Mouse (Mus musculus) heart, adult 2 months (tissue): ENCODE measurements at regions not wholly inside any gene's neighbourhood (a gene's known extent, or its start where the extent isn't known, plus 50 kb on each side); places are given as distances from the start of the nearest gene placed in this dataset.
A peak's percentile ranks its signal among the peaks of the same experiment; 100 is the strongest.

ENCODE experiments used
- DNase-seq, 2 experiments: peaks; one replicate each; pipeline ENCODE4 v3.0.0; 2021
- H3K27ac ChIP-seq: fragments of 200-600 bp; 2 replicates; pipeline ENCODE4 v1.8.1; 2022
- H3K27me3 ChIP-seq: fragments of 200-500 bp; 2 replicates; pipeline ENCODE4 v1.6.1; 2012; ENCODE audit warnings: mild to moderate bottlenecking, low read length, inconsistent platforms, mixed read lengths; ENCODE audit not compliant: control insufficient read depth, insufficient read depth
- H3K36me3 ChIP-seq: fragments of 200-500 bp; 2 replicates; pipeline ENCODE4 v1.6.1; 2012; ENCODE audit warnings: low read length, inconsistent platforms; ENCODE audit not compliant: control insufficient read depth, insufficient read depth
- H3K4me1 ChIP-seq: fragments of 200-500 bp; 2 replicates; pipeline ENCODE4 v1.6.1; 2011; ENCODE audit warnings: low read length; ENCODE audit not compliant: control insufficient read depth, insufficient read depth
- H3K4me3 ChIP-seq: fragments of 200-600 bp; 2 replicates; pipeline ENCODE4 v1.8.1; 2022
- H3K79me2 ChIP-seq: fragments of 200-500 bp; replicated peaks from 2 replicates; pipeline ENCODE4 v1.6.1; 2012; ENCODE audit warnings: mild to moderate bottlenecking, inconsistent platforms, low read length, moderate library complexity, mixed read lengths; ENCODE audit not compliant: control insufficient read depth, insufficient read depth
- H3K9ac ChIP-seq: fragments of 200-500 bp; 2 replicates; pipeline ENCODE4 v1.6.1; 2012; ENCODE audit warnings: low read depth, mild to moderate bottlenecking, control low read depth, inconsistent platforms, low read length, mixed read lengths
- CTCF ChIP-seq: fragments of 200-600 bp; IDR thresholded peaks from 2 replicates; pipeline ENCODE4 v1.8.1; 2022; ENCODE audit warnings: antibody characterized with exemption, mild to moderate bottlenecking, moderate library complexity
- EP300 ChIP-seq: fragments of 200-500 bp; IDR thresholded peaks from 2 replicates; pipeline ENCODE4 v1.6.1; 2011; ENCODE audit warnings: low read depth, low read length, control low read depth; ENCODE audit not compliant: insufficient read depth
- POLR2A ChIP-seq: fragments of 200-500 bp; IDR thresholded peaks from 2 replicates; pipeline ENCODE4 v1.6.1; 2011; ENCODE audit warnings: mild to moderate bottlenecking, low read depth, low read length, control low read depth; ENCODE audit not compliant: insufficient read depth
- WGBS: fragments of 180-500 bp; shearing (Covaris S2); methylation state at CpG from one replicate; pipeline ENCODE4 v1.1.7; 2018; 5-methylcytosine and 5-hydroxymethylcytosine counted together
- intact Hi-C: fragments of 180-260 bp; cut with DNase I; formaldehyde crosslinking; loops from one replicate; pipeline ENCODE4 v1.15.1; 2025

DNA sequence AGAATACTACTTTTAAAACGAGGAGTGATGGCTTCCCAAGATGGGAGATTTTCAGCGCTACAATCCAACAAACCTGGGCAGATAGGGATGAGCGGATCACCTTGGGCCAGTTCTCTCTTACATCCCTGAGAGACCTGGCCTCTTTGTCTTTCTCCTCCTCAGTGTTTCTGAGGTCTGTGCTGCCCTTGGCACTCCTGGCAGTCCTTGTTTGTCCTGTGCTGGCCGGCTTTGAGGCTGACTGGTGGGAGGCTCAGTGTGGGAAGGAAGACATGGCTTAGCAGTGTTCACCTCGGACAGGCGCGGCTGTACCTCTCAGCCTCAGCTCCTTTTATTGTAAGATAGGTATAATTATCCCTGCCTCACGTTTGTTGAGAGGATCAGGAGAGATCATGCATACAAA is 106.9 kb upstream of the Chd6 start:
- no peak for DNase-seq
- intact Hi-C loops, result loop anchor here (10.0 kb wide), 1 partner anchor 1439 kb away; no protein-coding TSS in a partner anchor
- WGBS, result 70% methylated on average over 8 of the region's 8 CpGs
- no peaks in the 10 kb centered on the region for H3K4me1 ChIP-seq
- no peaks in the 10 kb centered on the region for H3K27me3 ChIP-seq
- no peaks in the 10 kb centered on the region for H3K79me2 ChIP-seq
- H3K27ac ChIP-seq, result no peak overlapping the region
- TF ChIP-seq CTCF (no peak), POLR2A (no peak), EP300 (no peak)
- H3K9ac ChIP-seq, result no peak overlapping the region
- no peak overlapping the region for H3K4me3 ChIP-seq
- no peaks in the 10 kb centered on the region for H3K36me3 ChIP-seq

DNA sequence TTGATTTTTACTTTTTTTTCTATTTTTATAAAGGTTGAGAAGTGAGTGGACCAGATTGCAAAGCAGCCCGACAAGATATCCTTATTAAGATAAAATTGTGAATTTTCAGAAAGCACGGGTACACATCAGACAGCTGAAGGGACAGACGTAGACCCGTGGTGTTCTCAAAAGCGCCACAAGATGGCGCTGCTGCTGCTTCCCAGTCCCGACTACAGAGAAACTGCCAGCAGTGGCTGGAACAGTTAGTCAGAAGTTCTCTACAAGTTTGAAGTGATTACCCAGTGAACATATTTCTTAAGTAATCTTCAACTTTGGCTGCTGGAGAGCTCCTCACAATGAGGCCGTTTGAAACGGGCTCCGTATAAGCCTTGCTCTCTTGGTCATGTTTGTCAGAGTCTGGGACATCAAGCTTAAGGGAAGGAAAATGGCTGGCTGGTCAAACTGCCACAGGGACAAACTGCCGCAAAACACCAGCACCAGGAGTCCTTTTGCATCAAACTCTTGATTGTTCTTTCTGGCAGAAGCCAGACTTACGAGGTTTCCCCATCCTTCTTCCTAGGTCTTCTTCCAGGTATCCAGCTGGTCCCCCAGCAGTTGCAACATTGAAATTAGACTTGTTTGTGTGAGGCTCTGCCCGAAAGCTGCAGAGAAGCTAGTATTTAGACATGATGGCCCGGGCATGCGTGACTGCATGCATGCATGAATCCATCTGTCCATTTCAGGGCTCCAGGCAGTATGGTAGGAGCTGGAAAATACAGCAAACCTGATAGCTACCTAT is 106.0 kb upstream of the Chd6 start:
- Histone ChIP-seq H3K36me3 (no peaks in the 10 kb centered on the region), H3K4me1 (no peaks in the 10 kb centered on the region), H3K27me3 (no peaks in the 10 kb centered on the region), H3K27ac (no peak overlapping the region), H3K9ac (no peak overlapping the region), H3K4me3 (no peak overlapping the region), H3K79me2 (no peaks in the 10 kb centered on the region)
- TF ChIP-seq CTCF (peak; percentile 96), POLR2A (no peak), EP300 (0 out of 2 replicates have a peak, but pooled peaks have one; percentile 24)
- whole genome bisulfite sequencing, result 24% methylated on average over 15 of the region's 15 CpGs
- peak; percentile 63 to 75 for DNase-seq
- intact Hi-C loops, result loop anchor here (10.0 kb wide), 1 partner anchor 1440 kb away; no protein-coding TSS in a partner anchor

DNA sequence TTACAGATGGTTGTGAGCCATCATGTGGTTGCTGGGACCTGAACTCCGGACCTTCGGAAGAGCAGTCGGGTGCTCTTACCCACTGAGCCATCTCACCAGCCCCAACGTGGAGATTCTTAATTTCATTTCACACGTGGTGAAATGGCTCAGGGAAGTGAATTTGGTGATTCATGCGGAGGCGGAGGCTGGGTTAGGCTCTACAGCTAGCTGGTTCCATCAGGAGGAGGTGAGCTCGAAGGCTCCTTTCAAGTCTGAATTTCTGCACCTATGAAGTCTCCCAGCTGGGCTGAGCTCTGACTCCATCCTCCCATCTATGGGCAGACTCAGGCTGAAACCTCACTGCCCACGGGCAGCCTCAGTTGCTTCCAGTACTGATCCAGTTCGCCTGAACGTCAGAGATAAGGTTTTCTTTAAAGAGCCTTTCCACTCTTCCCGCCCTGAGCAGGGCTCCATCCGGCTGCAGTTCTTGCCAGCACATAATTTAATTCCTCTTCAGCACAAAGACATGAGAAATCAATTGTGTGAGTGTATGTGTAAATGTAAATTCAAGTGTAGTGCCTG is 103.5 kb upstream of the Chd6 start:
- H3K36me3 ChIP-seq, result no peaks in the 10 kb centered on the region
- no peak overlapping the region for H3K27ac ChIP-seq
- H3K9ac ChIP-seq, result no peak overlapping the region
- WGBS, result 63% methylated on average over 13 of the region's 13 CpGs
- intact Hi-C loops, result loop anchor here (10.0 kb wide), 1 partner anchor 1442 kb away; no protein-coding TSS in a partner anchor
- TF ChIP-seq CTCF, result no peak
- TF ChIP-seq POLR2A, result no peak
- H3K4me1 ChIP-seq, result no peaks in the 10 kb centered on the region
- H3K27me3 ChIP-seq, result no peaks in the 10 kb centered on the region
- DNase-seq, result no peak
- H3K79me2 ChIP-seq, result no peaks in the 10 kb centered on the region
- no peak overlapping the region for H3K4me3 ChIP-seq

DNA sequence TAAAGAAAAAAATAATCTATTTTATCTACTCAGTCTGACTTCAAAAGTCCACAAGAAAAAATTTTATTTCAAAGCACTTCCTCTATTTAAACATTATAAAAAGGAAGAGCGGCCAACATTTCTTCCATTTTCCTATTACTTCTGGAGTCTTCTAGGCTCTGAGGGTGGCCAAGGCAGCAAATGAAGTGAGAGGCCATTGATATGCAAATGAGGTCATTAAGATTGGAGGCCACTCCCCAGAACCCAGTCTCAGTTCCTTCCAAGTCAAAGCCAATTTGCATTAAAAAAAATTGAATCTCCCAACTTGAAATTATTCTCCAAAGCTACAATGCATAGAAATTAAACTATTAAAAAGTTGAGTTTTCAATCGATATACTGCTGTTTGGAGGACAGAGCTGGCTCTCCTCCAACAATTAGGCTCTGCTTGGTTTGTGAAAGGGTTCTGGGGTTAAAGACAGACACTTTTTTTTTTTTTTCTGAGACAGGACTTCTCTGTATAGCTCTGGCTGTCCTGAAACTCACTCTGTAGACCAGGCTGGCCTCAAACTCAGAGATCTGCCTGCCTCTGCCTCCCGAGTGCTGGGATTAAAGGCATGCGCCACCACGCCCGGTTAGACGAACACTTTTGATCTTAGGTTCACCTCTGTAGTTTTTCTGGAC is 88.0 kb upstream of the Chd6 start:
- WGBS, result 87% methylated on average over 7 of the region's 7 CpGs
- H3K4me3 ChIP-seq, result no peak overlapping the region
- H3K36me3 ChIP-seq, result no peaks in the 10 kb centered on the region
- no peak overlapping the region for H3K27ac ChIP-seq
- DNase-seq, result no peak
- TF ChIP-seq CTCF (no peak), POLR2A (no peak), EP300 (no peak)
- H3K79me2 ChIP-seq, result no peaks in the 10 kb centered on the region
- intact Hi-C loops, result no loop called here
- H3K27me3 ChIP-seq, result peaks cover 3% of the 10 kb centered on the region; the same call in 1 of the 2 replicates
- H3K9ac ChIP-seq, result no peak overlapping the region
- H3K4me1 ChIP-seq, result no peaks in the 10 kb centered on the region

DNA sequence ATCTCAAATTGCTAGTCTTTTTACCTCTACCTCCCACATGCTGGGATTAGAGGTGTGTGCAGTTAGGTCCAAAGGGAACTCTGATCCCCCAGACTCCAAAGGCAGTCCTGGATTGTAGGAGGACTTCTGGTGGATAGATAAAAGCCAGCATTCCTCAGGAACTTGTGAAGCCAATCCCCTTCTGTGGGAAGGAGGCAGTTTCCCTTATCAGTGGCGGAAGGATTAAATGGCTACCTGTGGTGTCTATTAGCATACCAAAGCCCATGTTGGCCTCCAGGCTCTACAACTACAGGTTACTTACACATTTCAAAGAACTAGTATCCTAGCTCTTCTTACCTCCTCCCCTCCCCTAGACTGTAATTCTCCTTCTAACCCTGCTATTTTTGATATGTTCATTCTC is 78.6 kb upstream of the Chd6 start:
- H3K27me3 ChIP-seq, result no peaks in the 10 kb centered on the region
- intact Hi-C loops, result no loop called here
- no peaks in the 10 kb centered on the region for H3K4me1 ChIP-seq
- 44% methylated on average over 1 of the region's 1 CpGs for WGBS
- H3K4me3 ChIP-seq, result no peak overlapping the region
- no peaks in the 10 kb centered on the region for H3K36me3 ChIP-seq
- H3K27ac ChIP-seq, result no peak overlapping the region
- no peak for TF ChIP-seq POLR2A
- no peak for TF ChIP-seq CTCF
- no peak for TF ChIP-seq EP300
- DNase-seq, result no peak
- H3K9ac ChIP-seq, result no peak overlapping the region
- no peaks in the 10 kb centered on the region for H3K79me2 ChIP-seq

DNA sequence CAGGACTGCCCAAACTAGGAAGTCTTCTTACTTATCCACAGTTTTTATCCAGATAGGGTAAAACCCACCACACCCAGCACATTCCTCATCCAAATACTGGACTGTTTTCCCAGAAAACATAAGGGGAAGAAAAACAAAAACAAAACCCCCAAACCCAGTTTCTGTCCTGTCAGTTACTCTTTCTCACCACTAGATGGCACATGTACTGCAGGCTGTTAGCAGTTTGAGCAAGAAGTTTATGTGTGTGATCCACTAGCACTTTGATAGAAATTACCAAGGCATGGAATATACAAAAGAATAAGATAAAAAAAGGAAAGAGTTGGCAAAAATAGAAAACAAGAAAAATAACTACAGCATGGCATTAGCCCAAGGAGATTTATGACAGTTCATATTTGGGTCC is 76.2 kb upstream of the Chd6 start:
- Histone ChIP-seq H3K36me3 (no peaks in the 10 kb centered on the region), H3K27ac (no peak overlapping the region), H3K4me1 (no peaks in the 10 kb centered on the region), H3K27me3 (no peaks in the 10 kb centered on the region), H3K9ac (no peak overlapping the region), H3K4me3 (no peak overlapping the region), H3K79me2 (no peaks in the 10 kb centered on the region)
- TF ChIP-seq CTCF, result peak; percentile 85
- no peak for TF ChIP-seq POLR2A
- intact Hi-C loops, result no loop called here
- DNase-seq, result no peak
